Mouse (Mus musculus): ENCODE measurements around the gene Cdkn2aipnl. TPM values are rescaled to one million over a fixed set of nuclear protein-coding genes. Genes with fewer than 3 reads are reported as not detected.

Cdkn2aipnl gene
- total and polyA plus RNA-seq, 2 experiments from 2014 or later, result 95.5 to 121 TPM

DNA sequence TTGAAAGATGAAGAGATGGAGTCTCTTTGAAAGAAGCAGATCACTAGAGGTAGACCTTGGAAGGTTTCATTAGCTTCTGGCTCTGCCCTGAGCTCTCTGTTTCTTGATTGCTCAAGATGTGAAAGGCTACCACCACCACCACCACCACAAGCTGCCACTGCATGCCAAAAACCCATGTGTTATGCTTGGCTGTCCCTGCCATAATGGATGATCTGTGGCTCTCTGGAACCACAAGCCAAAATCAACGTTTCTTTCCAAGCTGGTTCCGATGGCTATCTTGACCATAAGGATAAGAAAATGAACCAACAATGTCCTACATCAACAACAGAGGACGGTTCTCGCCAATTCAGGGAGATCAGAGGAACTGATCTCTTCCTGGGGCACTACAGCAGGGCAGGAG, 7.4 kb upstream of the Cdkn2aipnl start:
- no peaks in the 10 kb centered on the region for H3K9me3 ChIP-seq (ENCODE audit: low read length)
- H3K36me3 ChIP-seq (ENCODE audit: insufficient read depth), result no peaks in the 10 kb centered on the region
- H3K4me2 ChIP-seq (ENCODE audit: low read depth), result no peak overlapping the region
- H3K27me3 ChIP-seq (ENCODE audit: insufficient read depth, low read length), result no peaks in the 10 kb centered on the region
- no peak for TF ChIP-seq CTCF (IDR thresholded peaks at IDR 0.05; ENCODE audit: low read depth)
- ATAC-seq, result no peak
- DNase-seq, result no peak
- H3K4me1 ChIP-seq (ENCODE audit: insufficient read depth), result no peaks in the 10 kb centered on the region
- H3K9ac ChIP-seq, result no peak overlapping the region
- no peak overlapping the region for H3K4me3 ChIP-seq (ENCODE audit: low read depth, low read length)
- H3K27ac ChIP-seq (ENCODE audit: low read depth, low read length), result no peak overlapping the region
- 94% methylated on average over 4 of the region's 4 CpGs for WGBS

DNA sequence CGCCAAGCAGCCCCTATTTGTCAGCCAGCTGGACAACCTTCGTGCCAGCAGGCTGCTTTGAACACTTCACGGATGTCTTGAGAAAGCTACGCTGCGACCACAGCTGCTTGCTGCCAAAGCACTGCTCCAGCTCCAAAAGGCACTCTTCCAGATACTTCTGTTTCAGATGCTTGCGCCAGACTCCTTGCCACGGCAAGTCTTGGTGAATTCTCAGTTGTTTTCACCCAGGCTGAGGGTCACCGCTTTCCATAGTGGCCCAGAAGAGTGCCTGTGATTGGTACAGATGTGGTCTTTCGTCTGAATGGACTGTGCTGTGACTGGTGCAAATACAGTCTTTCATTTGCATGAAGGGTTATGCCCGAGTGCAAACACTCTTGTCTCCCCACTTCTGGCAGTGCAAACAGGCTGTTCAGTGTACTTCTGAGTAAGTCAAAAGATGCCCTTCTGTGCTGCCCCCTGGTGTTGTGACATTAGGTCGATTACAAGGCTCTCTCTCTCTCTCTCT, 6.4 kb upstream of the Cdkn2aipnl start:
- WGBS, result 40% methylated on average over 11 of the region's 11 CpGs
- Histone ChIP-seq H3K4me1 (ENCODE audit: insufficient read depth) (no peaks in the 10 kb centered on the region), H3K4me2 (ENCODE audit: low read depth) (no peak overlapping the region), H3K36me3 (ENCODE audit: insufficient read depth) (no peaks in the 10 kb centered on the region), H3K4me3 (ENCODE audit: low read depth, low read length) (no peak overlapping the region), H3K27ac (ENCODE audit: low read depth, low read length) (no peak overlapping the region), H3K27me3 (ENCODE audit: insufficient read depth, low read length) (no peaks in the 10 kb centered on the region), H3K9ac (no peak overlapping the region), H3K9me3 (ENCODE audit: low read length) (no peaks in the 10 kb centered on the region)
- ATAC-seq (peak; percentile 81), DNase-seq (peak; percentile 67)
- peak; percentile 33; the same call in 1 of the 2 replicates for TF ChIP-seq CTCF (IDR thresholded peaks at IDR 0.05; ENCODE audit: low read depth)

DNA sequence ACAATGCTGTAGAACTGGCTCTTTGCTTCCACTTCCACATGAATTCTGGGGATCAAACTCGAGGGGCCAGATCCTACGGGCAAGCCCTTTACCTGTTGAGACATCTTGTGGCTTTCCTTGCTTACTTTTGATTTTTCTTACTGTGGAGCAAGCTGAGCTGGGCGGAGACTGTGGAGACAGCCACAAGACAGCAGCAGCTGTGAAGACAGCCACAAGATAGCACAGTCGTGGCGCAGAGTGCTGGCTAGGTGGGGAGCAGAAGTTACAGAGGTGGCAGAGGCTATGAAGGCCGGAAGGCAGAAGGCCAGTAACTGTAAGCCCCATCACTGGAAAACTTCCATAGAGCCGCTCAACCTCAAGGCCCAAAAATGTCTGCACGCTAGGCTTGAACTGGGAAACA, 5.7 kb upstream of the Cdkn2aipnl start:
- Histone ChIP-seq H3K36me3 (ENCODE audit: insufficient read depth) (no peaks in the 10 kb centered on the region), H3K27me3 (ENCODE audit: insufficient read depth, low read length) (no peaks in the 10 kb centered on the region), H3K9me3 (ENCODE audit: low read length) (no peaks in the 10 kb centered on the region), H3K27ac (ENCODE audit: low read depth, low read length) (no peak overlapping the region), H3K9ac (no peak overlapping the region), H3K4me3 (ENCODE audit: low read depth, low read length) (no peak overlapping the region), H3K4me2 (ENCODE audit: low read depth) (no peak overlapping the region), H3K4me1 (ENCODE audit: insufficient read depth) (no peaks in the 10 kb centered on the region)
- 91% methylated on average over 8 of the region's 8 CpGs for WGBS
- ATAC-seq (no peak), DNase-seq (no peak)
- no peak for TF ChIP-seq CTCF (IDR thresholded peaks at IDR 0.05; ENCODE audit: low read depth)

DNA sequence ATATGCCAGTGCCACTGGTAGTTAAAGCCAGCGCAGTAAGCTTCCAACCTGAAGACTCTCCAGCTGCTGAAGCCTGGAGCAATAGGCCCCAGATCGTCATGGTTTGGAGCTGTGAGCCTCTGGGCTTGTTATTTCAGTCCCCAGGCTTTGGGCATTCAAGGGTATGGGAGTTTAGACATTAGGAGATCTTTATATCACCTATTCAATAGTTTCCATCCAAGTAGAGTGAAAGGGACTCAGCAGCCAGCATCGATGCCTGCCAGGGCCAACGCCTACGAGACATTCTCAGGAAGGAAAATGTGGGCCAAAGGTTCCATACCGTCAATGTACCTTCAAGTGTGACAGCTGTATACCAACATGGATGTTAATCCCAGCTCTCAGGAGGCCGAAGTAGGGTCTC, 5.2 kb upstream of the Cdkn2aipnl start:
- Histone ChIP-seq H3K4me2 (ENCODE audit: low read depth) (no peak overlapping the region), H3K9ac (no peak overlapping the region), H3K4me3 (ENCODE audit: low read depth, low read length) (no peak overlapping the region), H3K27ac (ENCODE audit: low read depth, low read length) (no peak overlapping the region), H3K4me1 (ENCODE audit: insufficient read depth) (no peaks in the 10 kb centered on the region), H3K27me3 (ENCODE audit: insufficient read depth, low read length) (no peaks in the 10 kb centered on the region), H3K36me3 (ENCODE audit: insufficient read depth) (no peaks in the 10 kb centered on the region), H3K9me3 (ENCODE audit: low read length) (no peaks in the 10 kb centered on the region)
- WGBS, result 88% methylated on average over 7 of the region's 7 CpGs
- DNase-seq, result no peak
- ATAC-seq, result no peak
- no peak for TF ChIP-seq CTCF (IDR thresholded peaks at IDR 0.05; ENCODE audit: low read depth)

DNA sequence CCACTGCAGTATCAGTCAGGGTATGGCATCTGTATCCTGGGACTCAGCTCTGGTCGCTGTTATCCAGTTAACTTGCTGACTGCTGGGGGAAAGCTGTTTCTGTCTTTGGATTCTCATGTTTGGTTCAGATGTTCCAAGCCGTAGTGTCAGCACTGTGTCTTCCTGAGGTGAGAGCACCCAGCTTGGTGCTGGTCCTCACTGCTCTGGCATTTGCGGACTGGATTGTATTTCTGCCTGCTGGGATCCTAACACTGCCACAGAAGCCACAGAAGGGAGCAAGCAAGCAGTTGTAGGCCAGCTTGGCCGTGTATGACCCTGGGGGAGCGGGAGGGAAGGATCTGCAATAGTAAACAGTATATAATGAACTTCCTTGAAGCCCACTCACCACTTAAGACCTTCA, 810 bp upstream of the Cdkn2aipnl start:
- no peaks in the 10 kb centered on the region for H3K4me1 ChIP-seq (ENCODE audit: insufficient read depth)
- no peak for TF ChIP-seq CTCF (IDR thresholded peaks at IDR 0.05; ENCODE audit: low read depth)
- no peak for ATAC-seq

DNA sequence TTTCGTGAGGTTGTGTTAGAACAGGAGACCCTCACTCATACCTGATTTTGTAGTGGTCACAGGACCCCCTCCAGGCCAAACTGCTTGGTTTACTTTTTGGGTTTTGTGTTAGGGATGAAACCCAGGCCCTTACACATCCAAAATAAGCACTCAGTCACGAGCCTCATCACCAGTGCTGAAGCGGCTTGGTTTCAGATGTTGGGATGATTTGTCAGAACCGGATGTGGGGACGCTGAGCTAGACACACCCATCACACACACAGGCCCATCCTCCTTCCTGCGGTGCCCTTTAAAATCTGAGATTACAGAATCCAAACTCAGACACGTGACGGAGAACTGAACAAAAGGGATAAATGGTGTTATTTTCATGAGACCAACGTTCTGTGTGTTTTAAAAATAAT, 1.4 kb downstream of the Cdkn2aipnl start:
- no peaks in the 10 kb centered on the region for H3K4me1 ChIP-seq (ENCODE audit: insufficient read depth)
- H3K9me3 ChIP-seq (ENCODE audit: low read length), result no peaks in the 10 kb centered on the region
- H3K9ac ChIP-seq, result no peak overlapping the region
- no peak overlapping the region for H3K4me3 ChIP-seq (ENCODE audit: low read depth, low read length)
- H3K27ac ChIP-seq (ENCODE audit: low read depth, low read length), result no peak overlapping the region
- H3K27me3 ChIP-seq (ENCODE audit: insufficient read depth, low read length), result no peaks in the 10 kb centered on the region
- ATAC-seq (no peak), DNase-seq (no peak)
- no peak for TF ChIP-seq CTCF (IDR thresholded peaks at IDR 0.05; ENCODE audit: low read depth)
- peaks cover 39% of the 10 kb centered on the region for H3K36me3 ChIP-seq (ENCODE audit: insufficient read depth)
- 92% methylated on average over 9 of the region's 9 CpGs for WGBS
- H3K4me2 ChIP-seq (ENCODE audit: low read depth), result no peak overlapping the region

More for the DNA sequence above, 810 bp upstream of the Cdkn2aipnl start:
- H3K4me3 ChIP-seq (ENCODE audit: low read depth, low read length), result no peak overlapping the region
- no peaks in the 10 kb centered on the region for H3K27me3 ChIP-seq (ENCODE audit: insufficient read depth, low read length)
- no peak overlapping the region for H3K4me2 ChIP-seq (ENCODE audit: low read depth)
- H3K9ac ChIP-seq, result no peak overlapping the region
- no peak for DNase-seq
- H3K27ac ChIP-seq (ENCODE audit: low read depth, low read length), result no peak overlapping the region
- H3K36me3 ChIP-seq (ENCODE audit: insufficient read depth), result peaks cover 19% of the 10 kb centered on the region
- no peaks in the 10 kb centered on the region for H3K9me3 ChIP-seq (ENCODE audit: low read length)
- 84% methylated on average over 5 of the region's 5 CpGs for WGBS

DNA sequence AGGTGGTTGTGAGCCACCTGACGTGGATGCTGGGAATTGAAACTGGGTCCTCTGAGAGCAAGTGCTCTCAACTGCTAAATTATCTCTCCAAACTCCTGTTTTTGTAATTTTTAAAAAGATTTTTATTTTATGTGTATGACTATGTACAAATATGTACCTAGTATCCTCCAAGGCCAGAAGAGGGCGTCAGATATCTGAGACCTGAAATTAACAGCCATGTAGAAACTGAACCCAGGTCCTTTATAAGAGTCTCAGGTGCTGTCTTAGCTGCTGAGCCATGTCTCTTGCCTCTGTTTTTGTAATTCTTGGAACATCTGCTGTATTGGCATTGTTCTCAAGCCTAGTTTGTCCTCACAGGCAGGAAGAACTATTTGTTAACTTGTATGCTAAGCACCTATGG, 2.0 kb downstream of the Cdkn2aipnl start:
- Histone ChIP-seq H3K27me3 (ENCODE audit: insufficient read depth, low read length) (no peaks in the 10 kb centered on the region), H3K36me3 (ENCODE audit: insufficient read depth) (peaks cover 40% of the 10 kb centered on the region), H3K9ac (no peak overlapping the region), H3K4me1 (ENCODE audit: insufficient read depth) (no peaks in the 10 kb centered on the region), H3K4me3 (ENCODE audit: low read depth, low read length) (no peak overlapping the region), H3K4me2 (ENCODE audit: low read depth) (no peak overlapping the region), H3K27ac (ENCODE audit: low read depth, low read length) (no peak overlapping the region), H3K9me3 (ENCODE audit: low read length) (no peaks in the 10 kb centered on the region)
- 93% methylated on average over 2 of the region's 2 CpGs for WGBS
- ATAC-seq (no peak), DNase-seq (no peak)
- TF ChIP-seq CTCF (IDR thresholded peaks at IDR 0.05; ENCODE audit: low read depth), result no peak
